Mouse (Mus musculus) heart, postnatal 25 days (tissue): ENCODE data around the gene Gm10147. TPM values are rescaled to one million over a fixed set of nuclear protein-coding genes. Genes with fewer than 3 reads are reported as not detected.
"Not testable (repeated sequence)": the region's sequence is repeated elsewhere in the genome, so short reads cannot be mapped to it uniquely, and the experiment has no call there.

Experiments used
- DNase-seq: peaks from one replicate; pipeline ENCODE4 v3.0.0; 2022; ENCODE audit warnings: low spot score
- intact Hi-C: fragments of 180-260 bp; cut with DNase I; formaldehyde crosslinking; loops from one replicate; pipeline ENCODE4 v1.15.1; 2025
- microRNA-seq: library from miRNA; unstranded; fragments of <30 nt; microRNA quantifications from one replicate; pipeline ENCODE4 v1.2.0, GENCODE M21; 2022
- total RNA-seq, 2 experiments: library from RNA; stranded (reverse); gene quantifications; 2 replicates each; pipeline ENCODE4 v1.2.3; 2021

Gene Gm10147
- not detected for total RNA-seq

- intact Hi-C loops, DNase-seq: not testable (repeated sequence)
Observed at GRCm38 (mm10) chrX:28607742-28608141, at the start of gene Gm10147. Gene Gm10147 (minus strand): TSS chrX:28607842.

Small RNA genes within 50 kb of the gene (microRNA-seq; reads per million reads assigned to microRNA genes)
- gene Gm44499 = not detected
